Mouse (Mus musculus) intestine, embryonic 15.5 days (tissue): ENCODE measurements around the gene Rpl36a. TPM values are rescaled to one million over a fixed set of nuclear protein-coding genes. Genes with fewer than 3 reads are reported as not detected.

Experiments used
- ATAC-seq: fragments of 200-750 bp; cut with Nextera tagmentation; 2 replicates; pipeline ENCODE4 v1.8.0; 2017; ENCODE audit warnings: moderate TSS enrichment, moderate library complexity
- H3K27ac ChIP-seq: fragments of 300-500 bp; sonication (generic); 2 replicates; pipeline ENCODE4 v1.5.1; 2015; ENCODE audit warnings: mild to moderate bottlenecking, inconsistent platforms
- H3K27me3 ChIP-seq: fragments of 300-500 bp; sonication (generic); replicated peaks from 2 replicates; pipeline ENCODE4 v1.6.1; 2015; ENCODE audit warnings: inconsistent platforms
- H3K36me3 ChIP-seq: fragments of 300-500 bp; sonication (generic); 2 replicates; pipeline ENCODE4 v1.6.1; 2015; ENCODE audit warnings: inconsistent platforms
- H3K4me1 ChIP-seq: fragments of 300-500 bp; sonication (generic); replicated peaks from 2 replicates; pipeline ENCODE4 v1.6.1; 2015; ENCODE audit warnings: inconsistent platforms
- H3K4me2 ChIP-seq: fragments of 300-500 bp; sonication (generic); replicated peaks from 2 replicates; pipeline ENCODE4 v1.6.1; 2015; ENCODE audit warnings: mild to moderate bottlenecking, inconsistent platforms
- H3K4me3 ChIP-seq: fragments of 300-500 bp; sonication (generic); replicated peaks from 2 replicates; pipeline ENCODE4 v1.5.1; 2015; ENCODE audit warnings: inconsistent platforms
- H3K9ac ChIP-seq: fragments of 300-500 bp; sonication (generic); 2 replicates; pipeline ENCODE4 v1.6.1; 2015; ENCODE audit warnings: inconsistent platforms
- H3K9me3 ChIP-seq: fragments of 300-500 bp; sonication (generic); 2 replicates; pipeline ENCODE4 v1.6.1; 2016; ENCODE audit warnings: inconsistent platforms
- WGBS: fragments of 180-500 bp; shearing (Covaris S2); methylation state at CpG from one replicate; pipeline ENCODE4 v1.1.7; 2015; 5-methylcytosine and 5-hydroxymethylcytosine counted together
- polyA plus RNA-seq: library from polyadenylated mRNA; unstranded; fragments of >200 nt; fragmentation: Nextera tagmentation; extraction: Ambion mirVana; gene quantifications from 2 replicates; pipeline ENCODE4 v1.2.1, GENCODE M21; 2015

Rpl36a gene
- polyA plus RNA-seq, 1 experiment from 2014 or later = 494 TPM

GRCm38 (mm10) chrX:134577896-134578295 is 7.6 kb upstream of the Rpl36a start:
- Histone ChIP-seq H3K9me3 (no peaks in the 10 kb centered on the region), H3K27ac (no peak overlapping the region), H3K9ac (no peak overlapping the region), H3K4me1 (no peaks in the 10 kb centered on the region), H3K4me2 (no peak overlapping the region), H3K36me3 (no peaks in the 10 kb centered on the region), H3K4me3 (no peak overlapping the region), H3K27me3 (no peaks in the 10 kb centered on the region)
- 79% methylated on average over 4 of the region's 4 CpGs for WGBS
- no peak for ATAC-seq

- Histone ChIP-seq H3K27ac (no peak overlapping the region), H3K4me2 (no peak overlapping the region), H3K27me3 (no peaks in the 10 kb centered on the region), H3K4me3 (no peak overlapping the region), H3K9ac (no peak overlapping the region), H3K9me3 (no peaks in the 10 kb centered on the region), H3K4me1 (no peaks in the 10 kb centered on the region), H3K36me3 (no peaks in the 10 kb centered on the region)
- WGBS = 83% methylated on average over 14 of the region's 14 CpGs
- no peak for ATAC-seq
Measured at GRCm38 (mm10) chrX:134580528-134581305, 4.7 kb upstream of the Rpl36a start.

GRCm38 (mm10) chrX:134582270-134582669 is 3.2 kb upstream of the Rpl36a start:
- Histone ChIP-seq H3K36me3 (no peaks in the 10 kb centered on the region), H3K4me2 (no peak overlapping the region), H3K27ac (no peak overlapping the region), H3K9me3 (no peaks in the 10 kb centered on the region), H3K4me1 (no peaks in the 10 kb centered on the region), H3K4me3 (no peak overlapping the region), H3K27me3 (no peaks in the 10 kb centered on the region), H3K9ac (no peak overlapping the region)
- ATAC-seq = no peak
- 80% methylated on average over 11 of the region's 11 CpGs for WGBS

GRCm38 (mm10) chrX:134582888-134583669 is 2.4 kb upstream of the Rpl36a start, which contains the start of gene Btk:
Btk (minus strand) TSS chrX:134583570.
- Histone ChIP-seq H3K9me3 (no peaks in the 10 kb centered on the region), H3K4me1 (no peaks in the 10 kb centered on the region), H3K4me3 (no peak within 1 kb of the TSS), H3K36me3 (no peaks in the 10 kb centered on the region), H3K27me3 (no peaks in the 10 kb centered on the region), H3K27ac (no peak within 1 kb of the TSS), H3K9ac (no peak within 1 kb of the TSS), H3K4me2 (no peak within 1 kb of the TSS)
- WGBS = 79% methylated on average over 11 of the region's 11 CpGs
- ATAC-seq = no peak

GRCm38 (mm10) chrX:134586447-134586846 is 993 bp downstream of the Rpl36a start:
- Histone ChIP-seq H3K27me3 (no peaks in the 10 kb centered on the region), H3K4me1 (no peaks in the 10 kb centered on the region), H3K4me3 (peak overlapping the region; percentile 43), H3K27ac (no peak overlapping the region), H3K9ac (peak overlapping the region; percentile 53), H3K4me2 (peak overlapping the region; percentile 51), H3K36me3 (0 out of 2 replicates have a peak, but pooled peaks cover 3% of the 10 kb centered on the region), H3K9me3 (no peaks in the 10 kb centered on the region)
- 37% methylated on average over 8 of the region's 8 CpGs for WGBS
- ATAC-seq = no peak

- 0 out of 2 replicates have a peak, but pooled peaks cover 3% of the 10 kb centered on the region for H3K36me3 ChIP-seq
- H3K4me2 ChIP-seq = no peak overlapping the region
- H3K4me1 ChIP-seq = no peaks in the 10 kb centered on the region
- no peak overlapping the region for H3K9ac ChIP-seq
- no peak for ATAC-seq
- H3K9me3 ChIP-seq = no peaks in the 10 kb centered on the region
- 79% methylated on average over 4 of the region's 4 CpGs for WGBS
- H3K27ac ChIP-seq = no peak overlapping the region
- no peak overlapping the region for H3K4me3 ChIP-seq
- H3K27me3 ChIP-seq = no peaks in the 10 kb centered on the region
Measured at GRCm38 (mm10) chrX:134588261-134588660, 2.8 kb downstream of the Rpl36a start.

GRCm38 (mm10) chrX:134588997-134589396 is 3.5 kb downstream of the Rpl36a start:
- H3K4me3 ChIP-seq = no peak overlapping the region
- no peaks in the 10 kb centered on the region for H3K4me1 ChIP-seq
- no peak overlapping the region for H3K4me2 ChIP-seq
- H3K27me3 ChIP-seq = no peaks in the 10 kb centered on the region
- ATAC-seq = no peak
- H3K27ac ChIP-seq = no peak overlapping the region
- H3K9me3 ChIP-seq = no peaks in the 10 kb centered on the region
- no peak overlapping the region for H3K9ac ChIP-seq
- 81% methylated on average over 3 of the region's 3 CpGs for WGBS
- H3K36me3 ChIP-seq = 0 out of 2 replicates have a peak, but pooled peaks cover 3% of the 10 kb centered on the region

GRCm38 (mm10) chrX:134589836-134590235 is 4.4 kb downstream of the Rpl36a start:
- peak; percentile 48 for ATAC-seq
- no peaks in the 10 kb centered on the region for H3K27me3 ChIP-seq
- H3K9me3 ChIP-seq = no peaks in the 10 kb centered on the region

GRCm38 (mm10) chrX:134599922-134600565 is 14.6 kb downstream of the Rpl36a start:
- ATAC-seq = peak; percentile 9

More at GRCm38 (mm10) chrX:134589836-134590235, 4.4 kb downstream of the Rpl36a start:
- Histone ChIP-seq H3K4me3 (no peak overlapping the region), H3K9ac (no peak overlapping the region), H3K36me3 (0 out of 2 replicates have a peak, but pooled peaks cover 3% of the 10 kb centered on the region), H3K4me2 (no peak overlapping the region), H3K4me1 (no peaks in the 10 kb centered on the region), H3K27ac (no peak overlapping the region)
- WGBS = 46% methylated on average over 5 of the region's 5 CpGs

GRCm38 (mm10) chrX:134600659-134601379 is 15.4 kb downstream of the Rpl36a start, which contains the start of the genes Gla and Hnrnph2:
Gla (minus strand) TSS chrX:134601125.
Hnrnph2 (plus strand) TSS chrX:134601179.
- Histone ChIP-seq H3K9me3 (no peaks in the 10 kb centered on the region), H3K4me2 (peak within 1 kb of the TSS; percentile 55), H3K4me1 (no peaks in the 10 kb centered on the region), H3K27me3 (no peaks in the 10 kb centered on the region), H3K36me3 (no peaks in the 10 kb centered on the region), H3K9ac (peak within 1 kb of the TSS; percentile 51), H3K4me3 (peak within 1 kb of the TSS; percentile 49), H3K27ac (peak within 1 kb of the TSS; percentile 84)
- WGBS = 19% methylated on average over 33 of the region's 33 CpGs
- peak; percentile 99 for ATAC-seq

More at GRCm38 (mm10) chrX:134599922-134600565, 14.6 kb downstream of the Rpl36a start:
- Histone ChIP-seq H3K36me3 (no peaks in the 10 kb centered on the region), H3K4me1 (no peaks in the 10 kb centered on the region), H3K9me3 (no peaks in the 10 kb centered on the region), H3K4me2 (peak overlapping the region; percentile 55), H3K4me3 (peak overlapping the region; percentile 49), H3K27me3 (no peaks in the 10 kb centered on the region), H3K27ac (0 out of 2 replicates have a peak overlapping the region, but pooled peaks have one; percentile 59), H3K9ac (peak overlapping the region; percentile 37; the same call in 1 of the 2 replicates)
- WGBS = 28% methylated on average over 10 of the region's 10 CpGs

GRCm38 (mm10) chrX:134601380-134602120 is 16.1 kb downstream of the Rpl36a start:
- Histone ChIP-seq H3K36me3 (no peaks in the 10 kb centered on the region), H3K27ac (peak overlapping the region; percentile 84), H3K9ac (peak overlapping the region; percentile 51), H3K4me1 (no peaks in the 10 kb centered on the region), H3K9me3 (no peaks in the 10 kb centered on the region), H3K4me2 (peak overlapping the region; percentile 49), H3K4me3 (peak overlapping the region; percentile 46), H3K27me3 (no peaks in the 10 kb centered on the region)
- 24% methylated on average over 39 of the region's 43 CpGs for WGBS
- ATAC-seq = peak; percentile 87
